Mouse (Mus musculus) layer of hippocampus, adult 2 months (tissue): Measurements from ENCODE around the gene Gm15155. TPM values are rescaled to one million over a fixed set of nuclear protein-coding genes. Genes with fewer than 3 reads are reported as not detected.
"Not testable (repeated sequence)": the region's sequence is repeated elsewhere in the genome, so short reads cannot be mapped to it uniquely, and the experiment has no call there.

Source experiments
- DNase-seq, 2 experiments: peaks; one replicate each; pipeline ENCODE4 v3.0.0; 2022; ENCODE audit warnings: low spot score in 2 of 2
- H3K27ac ChIP-seq: fragments of 200-600 bp; 2 replicates; pipeline ENCODE4 v1.8.1; 2022
- H3K4me3 ChIP-seq: fragments of 200-600 bp; 2 replicates; pipeline ENCODE4 v1.8.1; 2022; ENCODE audit warnings: mild to moderate bottlenecking
- CTCF ChIP-seq: fragments of 200-600 bp; conservative IDR thresholded peaks from 2 replicates; pipeline ENCODE4 v1.8.1; 2022; ENCODE audit warnings: antibody characterized with exemption, mild to moderate bottlenecking, moderate library complexity
- total RNA-seq, 2 experiments: library from RNA; stranded (reverse); gene quantifications; 2 replicates each; pipeline ENCODE4 v1.2.3; 2021

Gm15155 gene
- total RNA-seq, 2 experiments from 2014 or later, result not detected

DNA sequence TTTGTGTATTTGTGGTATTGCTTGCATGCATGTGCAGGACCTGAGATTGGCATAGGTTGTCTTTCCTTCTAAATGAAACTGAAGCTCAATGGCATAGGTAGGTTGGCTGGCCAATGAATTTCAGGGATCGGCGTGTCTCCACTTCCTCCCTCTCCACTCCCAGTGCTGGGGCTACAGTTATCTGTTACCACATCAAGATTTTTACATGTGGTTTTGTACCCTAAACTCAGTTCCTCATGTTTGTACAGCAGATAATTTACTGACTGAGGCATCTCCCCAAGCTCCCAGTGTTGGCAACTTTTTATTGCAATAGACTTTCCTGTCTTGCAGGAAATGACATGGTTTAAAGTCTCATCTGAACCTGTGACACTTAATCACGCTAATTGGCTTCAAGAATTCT is 21.4 kb downstream of the Gm15155 start:
- no peak for DNase-seq
- Histone ChIP-seq H3K27ac (no peak overlapping the region), H3K4me3 (no peak overlapping the region)
- no peak for TF ChIP-seq CTCF

DNA sequence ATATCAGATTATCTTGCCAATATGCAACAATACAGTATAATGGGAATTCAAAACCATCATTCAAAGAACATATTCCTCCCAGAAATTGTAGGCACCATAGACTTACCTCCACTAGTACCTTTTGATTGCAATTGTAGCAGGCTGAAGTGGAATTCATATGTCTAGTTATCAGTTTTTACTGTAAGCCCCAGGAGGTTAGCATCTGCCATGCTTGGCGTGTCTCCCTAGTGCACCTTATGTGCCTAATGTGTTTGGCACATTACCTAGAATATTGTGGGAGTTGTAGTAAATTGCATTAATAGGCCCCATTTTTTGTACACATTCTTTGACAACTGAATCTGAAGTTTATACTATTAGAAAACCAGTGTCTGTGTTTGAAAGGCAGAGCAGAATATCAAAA is 33.4 kb downstream of the Gm15155 start:
- Histone ChIP-seq H3K27ac (no peak overlapping the region), H3K4me3 (no peak overlapping the region)
- TF ChIP-seq CTCF, result no peak
- peak; percentile 3 to 13 for DNase-seq

DNA sequence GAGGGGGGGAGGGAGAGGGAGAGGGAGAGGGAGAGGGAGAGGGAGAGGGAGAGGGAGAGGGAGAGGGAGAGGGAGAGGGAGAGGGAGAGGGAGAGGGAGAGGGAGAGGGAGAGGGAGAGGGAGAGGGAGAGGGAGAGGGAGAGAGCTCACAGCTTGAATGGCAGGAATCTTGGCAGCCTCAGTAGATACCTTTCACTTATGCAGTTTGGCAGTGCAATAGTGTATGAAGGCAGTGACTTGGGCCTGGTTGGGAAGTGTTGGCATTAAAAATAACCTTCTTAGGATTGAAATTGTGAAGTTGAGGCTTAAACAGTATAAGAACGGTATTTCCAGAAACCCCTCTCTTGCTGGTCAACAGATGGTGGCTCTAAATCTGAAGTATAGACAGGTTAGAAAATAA is 65.9 kb downstream of the Gm15155 start:
- H3K4me3 ChIP-seq, DNase-seq: not testable (repeated sequence)

DNA sequence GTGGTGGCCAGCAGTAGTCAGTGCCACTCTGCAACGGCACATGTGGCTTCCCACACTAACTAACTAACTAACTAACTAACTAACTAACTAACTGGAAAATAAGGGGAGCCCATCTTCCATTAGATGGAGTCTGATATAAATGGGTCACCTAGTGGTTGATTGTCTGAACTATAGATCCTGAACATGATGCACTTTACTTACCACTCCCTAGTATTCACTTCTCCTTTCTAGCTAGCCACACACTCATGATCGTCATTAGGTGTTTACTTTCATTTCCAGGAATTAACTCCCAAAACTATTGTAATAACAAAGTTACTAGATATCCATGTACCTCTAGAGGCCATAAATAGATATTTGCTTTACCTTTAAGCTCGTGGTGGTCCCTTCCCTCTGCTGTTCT is 99.6 kb downstream of the Gm15155 start:
- no peak for DNase-seq
- Histone ChIP-seq H3K27ac (no peak overlapping the region), H3K4me3 (no peak overlapping the region)
- no peak for TF ChIP-seq CTCF

More for the DNA sequence above, 65.9 kb downstream of the Gm15155 start:
- not testable (repeated sequence) for H3K27ac ChIP-seq

DNA sequence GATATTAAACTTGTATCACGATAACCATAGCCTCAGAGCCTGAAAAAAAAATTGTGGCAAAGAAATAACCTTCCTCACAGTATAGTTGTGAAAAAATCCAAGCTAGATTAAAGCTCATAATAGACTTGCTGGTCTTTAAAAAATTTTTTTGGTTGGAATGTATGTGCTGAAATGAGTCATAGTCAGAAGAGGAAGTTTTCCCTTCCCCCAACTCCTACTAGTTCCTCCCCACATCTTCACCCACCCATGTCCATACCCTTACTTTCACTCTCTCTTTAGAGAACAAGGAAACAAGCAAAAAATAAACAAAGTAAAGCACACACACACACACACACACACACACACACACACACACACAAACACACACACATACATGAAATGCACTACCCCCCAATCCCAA is 103.8 kb downstream of the Gm15155 start:
- TF ChIP-seq CTCF, result no peak

DNA sequence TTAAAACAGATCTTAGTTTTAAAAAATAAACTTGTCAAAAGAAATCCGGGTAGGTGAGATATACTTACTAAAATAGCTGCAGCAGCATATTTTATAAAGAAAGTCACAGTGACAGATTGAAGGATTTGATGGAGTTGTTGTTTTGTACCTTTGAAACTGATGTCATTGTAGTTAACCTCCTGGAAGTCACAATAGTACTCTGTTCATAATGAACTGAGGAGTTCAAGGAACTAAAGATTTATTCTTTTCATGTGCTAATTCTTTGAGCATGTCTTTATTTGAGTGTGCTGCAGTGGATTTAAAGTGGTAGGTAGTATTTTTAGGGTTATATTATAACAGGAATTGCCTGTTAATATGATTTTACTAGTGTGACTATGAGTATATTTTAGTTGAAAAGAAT is 263.6 kb downstream of the Gm15155 start:
- H3K27ac ChIP-seq, result no peak overlapping the region
- H3K4me3 ChIP-seq, result no peak overlapping the region
- TF ChIP-seq CTCF, result no peak
- DNase-seq, result no peak

More for the DNA sequence above, 103.8 kb downstream of the Gm15155 start:
- Histone ChIP-seq H3K27ac (no peak overlapping the region), H3K4me3 (no peak overlapping the region)
- no peak for DNase-seq

DNA sequence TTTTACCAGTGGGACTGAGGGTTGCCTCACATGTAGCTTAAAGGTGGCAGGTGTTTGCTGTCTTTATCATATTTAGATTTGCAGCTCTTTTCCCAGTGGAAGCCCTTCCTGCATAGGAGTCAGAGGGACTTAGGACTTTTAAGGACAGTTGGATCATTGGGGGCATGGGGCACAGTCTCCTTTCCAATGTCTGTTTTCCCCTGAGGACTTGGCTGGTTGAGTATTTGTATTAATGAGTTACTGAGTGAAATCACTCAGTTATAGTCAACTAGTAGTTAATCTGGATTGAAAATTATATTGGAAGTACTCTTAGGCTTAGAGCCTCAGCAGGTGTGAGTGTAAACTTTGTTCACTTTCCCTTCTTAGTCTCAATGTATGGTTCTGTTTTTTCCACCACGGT is 275.5 kb downstream of the Gm15155 start:
- no peak for DNase-seq
- Histone ChIP-seq H3K4me3 (no peak overlapping the region), H3K27ac (no peak overlapping the region)
- no peak for TF ChIP-seq CTCF

DNA sequence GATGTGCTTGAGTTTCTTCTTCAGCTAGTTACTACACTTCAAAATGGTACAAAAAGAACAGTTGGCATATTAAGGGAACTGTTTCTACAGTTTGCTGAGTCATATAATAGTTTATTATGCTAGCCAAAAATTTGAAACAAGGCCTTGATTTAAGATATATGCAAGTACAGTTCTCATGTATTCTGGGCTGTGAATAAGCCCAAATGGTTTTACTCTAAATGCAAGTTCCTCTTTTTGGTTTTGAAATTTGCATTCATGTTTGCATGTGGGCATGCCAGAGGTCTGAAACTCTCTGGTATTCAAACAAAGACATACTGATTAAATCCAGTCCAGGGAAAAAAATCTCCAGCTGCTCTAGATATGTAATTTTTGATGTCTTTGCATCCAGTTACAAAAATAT is 277.2 kb downstream of the Gm15155 start:
- TF ChIP-seq CTCF, result no peak
- Histone ChIP-seq H3K27ac (no peak overlapping the region), H3K4me3 (no peak overlapping the region)
- DNase-seq, result no peak

DNA sequence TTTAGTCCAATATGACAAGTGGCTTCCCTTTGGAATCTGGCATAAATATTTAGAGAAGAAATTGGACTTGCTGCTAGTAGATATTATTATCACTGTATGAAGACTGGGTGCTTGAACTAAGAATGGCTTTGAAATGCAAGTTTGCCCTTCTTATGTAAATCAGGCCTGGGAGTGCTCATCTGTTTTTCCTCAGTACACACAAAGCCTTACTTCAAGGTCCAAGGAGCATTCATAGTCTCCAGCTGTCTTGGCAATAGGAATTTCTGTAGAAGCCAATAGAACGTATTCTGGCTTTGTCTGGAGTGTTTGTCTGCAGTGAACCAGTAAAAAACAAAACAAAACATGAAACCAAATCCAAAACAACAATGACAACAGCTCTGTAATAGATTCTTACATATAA is 278.6 kb downstream of the Gm15155 start:
- DNase-seq, result no peak
- Histone ChIP-seq H3K4me3 (no peak overlapping the region), H3K27ac (no peak overlapping the region)
- TF ChIP-seq CTCF, result no peak

DNA sequence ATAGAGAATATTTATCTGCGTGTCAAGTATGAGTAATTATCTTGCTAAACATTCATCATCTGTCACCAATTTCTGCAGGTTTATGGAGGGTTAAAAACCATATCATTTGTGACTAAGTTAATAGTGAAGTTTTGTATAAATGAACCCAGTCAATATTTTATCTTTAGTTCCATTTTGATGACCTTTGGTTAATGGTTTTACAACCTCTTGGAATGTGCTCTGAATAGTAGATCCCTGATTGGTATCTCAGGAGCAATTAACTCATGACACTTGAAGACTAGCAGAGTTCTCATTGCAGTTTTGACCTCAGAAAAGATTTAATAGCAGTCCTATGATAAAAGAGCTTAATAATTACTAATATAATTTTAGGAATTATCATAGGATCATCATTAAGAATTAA is 385.2 kb downstream of the Gm15155 start:
- no peak for TF ChIP-seq CTCF
- H3K27ac ChIP-seq, result no peak overlapping the region
- no peak for DNase-seq
- H3K4me3 ChIP-seq, result no peak overlapping the region

DNA sequence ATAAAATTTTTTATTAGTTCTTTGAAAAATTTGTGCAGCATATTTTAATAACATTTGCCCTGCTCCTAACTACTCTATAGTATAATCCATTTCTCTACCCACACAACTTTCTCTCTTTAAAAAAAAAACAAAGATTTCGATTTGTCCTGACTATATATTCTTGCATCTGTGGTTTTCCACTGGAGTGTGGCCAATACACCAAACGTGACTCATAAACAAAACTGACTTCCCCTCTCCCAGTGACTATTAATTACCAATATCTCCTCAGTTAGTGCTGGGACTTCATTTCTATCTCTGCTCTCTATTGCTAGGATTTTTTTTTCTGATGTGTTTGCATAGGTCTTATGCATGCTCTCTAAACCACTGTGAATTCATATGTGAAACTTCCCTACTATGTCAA is 531.2 kb downstream of the Gm15155 start:
- Histone ChIP-seq H3K4me3 (no peak overlapping the region), H3K27ac (no peak overlapping the region)
- no peak for DNase-seq
- TF ChIP-seq CTCF, result no peak

DNA sequence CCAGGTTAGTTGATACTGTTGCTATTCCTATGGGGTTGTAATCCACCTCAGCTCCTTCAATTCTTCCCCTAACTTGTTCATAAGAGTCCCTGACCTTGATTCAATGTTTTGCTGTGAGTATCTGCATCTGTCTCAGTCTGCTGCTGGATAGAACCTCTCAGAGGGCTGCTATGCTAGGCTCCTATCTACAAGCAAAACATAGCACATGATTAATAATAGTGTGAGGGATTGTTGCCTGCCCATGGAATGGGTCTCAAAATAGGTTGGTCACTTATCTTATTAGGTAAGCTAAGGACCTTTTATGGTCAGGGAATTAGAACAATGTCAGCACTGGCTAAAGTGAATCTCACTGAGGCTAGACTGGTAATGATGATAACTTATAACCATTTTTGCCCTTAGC is 547.0 kb downstream of the Gm15155 start:
- DNase-seq, result no peak
- H3K27ac ChIP-seq, result no peak overlapping the region
- no peak for TF ChIP-seq CTCF
- no peak overlapping the region for H3K4me3 ChIP-seq

DNA sequence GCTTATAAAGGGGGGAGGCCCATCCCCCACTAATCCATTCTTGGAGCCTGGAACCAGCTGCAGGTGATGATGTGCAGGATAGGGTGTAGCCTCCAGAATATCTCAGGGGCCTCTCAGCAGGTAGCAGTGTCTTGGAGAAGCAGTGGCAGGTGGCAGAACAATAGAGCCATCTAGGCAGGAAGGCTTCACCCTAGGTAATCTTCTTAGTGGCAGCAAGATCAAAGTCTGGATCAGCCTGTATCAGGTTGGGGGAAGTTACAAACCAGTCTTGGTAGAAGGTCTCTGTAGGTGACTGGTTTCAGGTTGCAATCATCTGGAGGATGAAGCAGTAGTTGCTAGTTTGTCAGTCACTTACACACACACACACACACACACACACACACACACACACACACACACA is 679.3 kb downstream of the Gm15155 start:
- H3K4me3 ChIP-seq, DNase-seq, H3K27ac ChIP-seq: not testable (repeated sequence)

Other genes with a start within 250 kb of the Gm15155 start
- 1 to 10 TPM; 5.8 to 6.6 TPM for gene Ptchd1, start 927 bp upstream of the Gm15155 start, total RNA-seq